Mouse (Mus musculus) brain, adult 2 months (tissue): ENCODE results near the gene Slc29a4.
A peak's percentile ranks its signal among the peaks of the same experiment; 100 is the strongest.

ENCODE experiments used
- DNase-seq: peaks from one replicate; pipeline ENCODE4 v3.0.0; 2011; ENCODE audit warnings: low read depth, low spot score

Gene Slc29a4

DNA sequence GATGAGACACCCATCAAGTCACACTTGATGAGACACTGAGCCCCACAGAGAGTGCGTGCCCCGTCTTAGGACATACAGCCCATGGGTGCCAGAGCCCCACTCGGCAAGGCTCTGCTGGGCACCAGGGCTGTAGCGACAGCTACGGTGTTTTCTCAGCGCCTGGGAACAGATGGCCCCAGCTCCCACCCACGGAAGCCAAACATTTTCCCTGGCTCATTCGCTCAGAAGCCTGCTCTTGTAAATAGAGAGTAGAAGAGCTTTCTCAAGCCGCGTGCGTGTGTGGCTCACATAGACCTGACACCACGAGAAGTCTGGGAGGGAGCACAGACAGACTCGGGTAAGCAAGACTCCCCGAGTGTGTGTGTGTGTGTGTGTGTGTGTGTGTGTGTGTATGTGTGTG, at the start of gene Slc29a4:
TSS of gene Slc29a4 (plus strand) at position 265 of the 400 bp plus-strand sequence.
- peak; percentile 94 for DNase-seq

- no peak for DNase-seq
These were observed 44.1 kb upstream of the Slc29a4 start for GRCm38 (mm10) chr5:142648162-142648561.

DNA sequence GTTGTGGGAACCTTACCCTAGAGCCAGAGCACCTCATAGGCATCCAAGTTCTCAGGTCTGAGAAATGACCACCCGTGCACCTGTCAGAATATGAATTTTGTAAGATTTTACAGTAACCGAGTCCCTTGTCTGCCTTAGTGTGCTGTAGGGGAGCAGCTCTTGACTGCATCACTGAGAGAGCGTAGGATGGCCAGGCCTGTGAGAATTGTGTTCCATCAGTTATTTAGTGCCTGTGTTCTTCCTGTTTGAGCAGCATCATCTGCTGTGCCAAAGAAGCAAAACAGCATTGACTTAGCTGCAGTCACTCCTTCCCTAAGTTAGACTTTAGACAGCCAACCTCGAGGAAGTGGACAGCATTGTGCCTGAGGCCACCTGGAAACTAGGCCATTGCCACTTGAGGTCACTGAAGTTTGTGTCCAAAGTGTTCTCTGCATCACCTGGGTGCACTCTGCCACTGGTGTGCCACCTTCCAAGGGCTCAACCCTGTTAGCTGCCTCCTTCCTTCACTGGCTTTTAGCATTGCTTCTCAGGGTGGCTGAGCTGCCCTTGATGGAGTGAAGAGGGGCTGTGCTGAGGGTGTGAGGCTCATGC, 42.8 kb upstream of the Slc29a4 start:
- DNase-seq, result peak; percentile 21

GRCm38 (mm10) chr5:142650390-142650789, 41.9 kb upstream of the Slc29a4 start:
- DNase-seq, result no peak

DNA sequence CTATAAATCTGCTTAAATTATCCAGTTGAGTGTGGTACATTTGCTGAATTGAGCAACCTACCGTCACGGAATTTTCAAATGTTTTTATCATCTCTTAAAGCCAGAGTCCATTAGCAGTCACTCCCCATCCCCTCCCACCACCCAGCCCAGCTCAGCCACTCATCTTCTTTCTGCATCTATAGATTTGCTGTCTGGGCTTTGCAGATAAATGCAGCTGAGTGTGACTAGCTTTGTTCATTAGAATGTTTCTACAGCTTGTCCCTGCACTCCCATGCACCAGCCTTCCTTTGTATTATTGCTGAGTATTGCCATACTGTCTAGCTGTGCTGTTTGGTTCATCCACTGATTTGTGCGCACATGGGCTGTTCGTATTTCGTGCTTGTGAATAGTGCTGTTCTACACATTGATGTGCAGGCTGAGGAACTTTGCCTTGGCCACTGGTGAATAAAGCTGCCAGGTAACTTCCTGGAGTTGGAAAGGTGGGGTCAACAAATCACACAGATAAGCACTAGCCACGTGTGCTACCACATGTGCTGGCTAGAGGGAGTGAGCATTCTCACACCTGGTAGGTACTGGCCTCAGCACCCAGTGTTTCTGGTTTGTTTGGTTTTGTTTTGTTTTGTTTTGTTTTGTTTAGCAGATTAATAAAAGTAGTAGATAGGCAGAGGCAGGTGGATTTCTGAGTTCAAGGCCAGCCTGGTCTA, 41.4 kb upstream of the Slc29a4 start:
- DNase-seq, result no peak

GRCm38 (mm10) chr5:142652266-142652665, 40.0 kb upstream of the Slc29a4 start:
- DNase-seq, result no peak

GRCm38 (mm10) chr5:142660656-142661434, 31.5 kb upstream of the Slc29a4 start:
- peak; percentile 43 for DNase-seq

DNA sequence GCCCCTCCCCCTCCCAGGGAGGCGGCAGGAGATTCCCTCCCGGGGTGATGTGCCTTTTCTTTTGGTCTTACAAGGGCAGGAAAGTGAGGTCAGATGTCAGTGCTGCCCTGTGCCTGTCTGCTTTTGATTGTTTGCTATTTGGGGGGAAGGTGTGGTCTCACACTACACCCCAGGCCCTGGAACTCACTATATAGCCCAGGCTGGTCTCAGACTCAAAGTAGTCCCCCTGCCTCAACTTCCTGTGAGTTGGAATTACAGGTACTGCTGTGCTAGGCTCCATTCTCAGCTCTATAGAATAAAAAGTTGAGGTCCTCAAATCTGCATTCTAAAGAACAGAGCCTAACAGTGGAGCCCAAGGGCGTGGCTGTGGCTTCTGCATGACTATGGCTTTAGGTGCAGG, 24.4 kb upstream of the Slc29a4 start:
- no peak for DNase-seq

DNA sequence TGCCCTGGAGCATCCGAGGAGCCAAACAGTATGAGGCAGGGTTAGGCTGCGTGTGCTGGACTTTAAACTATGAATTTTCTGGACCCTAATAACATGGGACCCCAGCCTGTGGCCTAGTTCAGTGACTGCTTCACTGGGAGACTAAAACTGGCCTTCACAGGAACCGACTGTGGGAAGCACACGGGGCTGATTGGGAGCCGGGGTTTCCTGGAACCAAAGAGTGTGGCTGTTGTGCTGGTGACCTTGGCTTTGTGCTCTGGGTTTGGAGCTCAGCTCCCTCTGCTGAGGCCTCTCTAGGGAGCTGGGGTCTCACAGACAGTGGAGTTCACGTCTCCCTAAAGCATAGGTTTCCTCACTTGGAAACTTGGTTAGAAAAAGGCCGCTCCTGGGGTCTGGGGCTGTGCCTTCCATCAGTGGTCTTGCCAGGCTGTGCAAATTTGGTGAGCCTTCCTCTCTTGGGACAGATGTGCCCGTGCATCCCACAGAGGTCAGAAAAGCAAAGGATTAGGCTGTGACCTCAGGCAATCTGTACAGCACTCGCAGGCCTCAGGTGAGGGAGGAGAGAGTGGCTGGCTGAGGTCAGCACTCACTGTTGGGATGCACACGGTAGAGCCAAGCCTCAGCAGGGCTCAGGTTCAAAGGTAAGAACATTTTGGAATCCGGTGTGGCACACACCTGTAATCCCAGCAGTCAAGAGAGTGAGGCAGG, 23.6 kb upstream of the Slc29a4 start:
- DNase-seq, result no peak

DNA sequence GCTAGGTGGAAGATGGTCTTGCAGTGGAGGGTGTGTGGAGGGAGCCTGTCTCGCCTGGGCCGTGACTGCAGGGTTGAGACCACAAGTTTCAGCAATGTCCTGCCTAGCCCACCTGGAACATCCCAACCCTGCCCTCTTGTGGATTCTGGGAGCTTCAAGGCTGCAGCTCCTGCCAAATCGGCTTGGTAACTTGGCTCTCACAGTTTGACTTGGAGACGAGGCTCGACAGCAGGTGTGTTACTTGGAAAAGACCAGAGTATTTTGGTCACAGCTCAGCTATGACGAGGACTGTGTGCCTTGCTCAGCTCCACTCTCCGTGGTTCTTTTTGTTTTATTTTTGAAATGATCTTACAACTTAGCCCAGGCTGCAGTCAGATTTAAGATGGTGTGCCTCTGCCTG, 22.6 kb upstream of the Slc29a4 start:
- DNase-seq, result peak; percentile 95

- peak; percentile 43 for DNase-seq
These were observed 19.2 kb upstream of the Slc29a4 start for GRCm38 (mm10) chr5:142673082-142673481.

GRCm38 (mm10) chr5:142678141-142678571, 14.2 kb upstream of the Slc29a4 start:
- DNase-seq, result peak; percentile 92

DNA sequence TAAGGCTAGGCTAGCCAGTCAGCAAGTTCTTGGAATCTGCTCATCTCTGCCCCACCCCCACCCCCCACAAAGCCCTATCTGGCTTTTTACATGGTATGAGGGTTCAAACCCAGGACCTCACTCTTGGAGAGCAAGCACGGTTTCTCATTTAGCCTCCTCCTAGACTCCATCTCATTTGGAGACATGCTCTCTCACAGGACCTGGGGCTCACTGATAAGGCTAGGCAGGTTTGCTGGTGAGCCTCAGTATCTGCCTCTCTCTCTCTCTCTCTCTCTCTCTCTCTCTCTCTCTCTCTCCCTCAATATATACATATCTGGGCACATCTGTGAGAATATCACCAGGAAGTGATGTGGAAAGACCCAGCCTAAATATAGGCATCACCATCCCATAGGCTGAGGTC, 13.2 kb upstream of the Slc29a4 start:
- DNase-seq, result no peak

DNA sequence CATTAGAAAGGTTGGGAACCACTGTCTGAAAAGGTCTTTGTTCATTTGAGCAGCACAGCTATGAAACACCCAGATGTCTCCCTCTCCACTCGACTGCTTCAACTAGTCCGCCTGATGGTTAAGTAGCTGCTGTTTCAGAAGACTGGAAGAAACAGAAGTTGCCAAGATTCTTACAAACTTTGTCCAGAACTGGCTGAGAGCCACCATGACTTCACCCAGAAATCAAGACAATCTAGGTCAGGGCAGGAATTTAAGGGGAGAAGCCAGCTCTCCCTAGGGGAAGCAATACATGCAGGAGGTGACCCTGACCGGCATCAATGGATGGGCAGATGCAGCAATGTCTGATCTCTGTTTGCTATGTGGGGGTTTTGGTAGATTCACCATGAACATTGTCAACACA, 10.4 kb upstream of the Slc29a4 start:
- no peak for DNase-seq

DNA sequence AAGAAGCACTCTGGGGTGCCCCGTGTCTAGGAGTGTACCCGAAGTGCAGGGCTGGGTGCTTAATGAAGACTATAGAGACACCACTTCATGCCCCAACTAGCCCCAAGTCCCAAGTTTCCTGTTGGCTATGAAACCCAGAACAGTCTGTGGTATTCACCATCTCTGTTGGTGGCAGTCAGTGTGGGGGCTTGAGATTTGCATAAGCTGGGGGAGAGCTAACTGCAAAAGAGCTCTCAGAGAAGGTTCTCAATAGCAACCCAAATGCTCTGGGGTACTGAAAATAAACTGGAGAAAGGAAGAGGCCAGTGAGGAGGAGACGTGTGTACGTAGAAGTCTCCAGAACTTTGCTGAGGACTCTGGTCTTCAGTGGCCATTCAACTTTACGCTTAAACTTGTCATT, 9.8 kb upstream of the Slc29a4 start:
- peak; percentile 47 for DNase-seq

GRCm38 (mm10) chr5:142688866-142689265, 3.4 kb upstream of the Slc29a4 start:
- DNase-seq, result no peak

- no peak for DNase-seq
These were observed 2.0 kb upstream of the Slc29a4 start for GRCm38 (mm10) chr5:142690343-142690742.

DNA sequence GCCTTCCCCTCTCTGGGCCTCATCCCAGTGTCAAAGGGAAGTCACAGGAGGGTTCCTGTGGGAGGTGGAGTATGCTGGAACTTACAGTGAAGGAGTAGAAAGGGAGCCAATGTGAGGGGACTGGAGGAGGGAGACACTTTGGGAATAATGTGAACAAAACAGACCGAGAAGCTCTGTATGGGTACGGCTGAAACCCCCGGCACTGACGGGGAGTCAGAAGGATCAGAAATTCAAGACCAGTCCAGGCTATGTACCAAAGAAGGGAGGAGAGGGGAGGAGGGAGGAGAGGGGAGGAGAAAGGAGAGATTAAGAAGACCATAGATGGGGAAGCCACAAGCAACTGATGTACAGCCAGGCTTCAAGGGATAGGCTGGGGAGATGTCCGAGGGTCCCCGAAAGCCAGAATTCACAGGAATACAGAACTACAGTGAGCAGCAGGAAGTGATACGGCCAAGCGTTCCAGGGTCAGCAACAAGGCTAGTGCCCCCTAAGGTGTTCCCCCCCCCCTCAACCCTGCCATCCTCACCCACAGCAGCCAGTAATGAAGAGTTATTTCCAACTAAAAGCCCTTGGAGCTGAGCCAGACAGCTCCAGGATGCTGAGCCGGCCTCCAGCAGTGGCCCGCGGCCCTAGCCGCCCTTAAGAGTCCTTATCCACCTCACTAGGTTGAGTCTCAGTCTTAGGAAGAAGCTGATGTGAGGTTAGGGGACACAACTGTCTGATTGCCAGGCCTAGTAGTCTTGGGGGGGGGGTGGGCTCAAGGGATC, 842 bp downstream of the Slc29a4 start:
- peak; percentile 34 for DNase-seq

DNA sequence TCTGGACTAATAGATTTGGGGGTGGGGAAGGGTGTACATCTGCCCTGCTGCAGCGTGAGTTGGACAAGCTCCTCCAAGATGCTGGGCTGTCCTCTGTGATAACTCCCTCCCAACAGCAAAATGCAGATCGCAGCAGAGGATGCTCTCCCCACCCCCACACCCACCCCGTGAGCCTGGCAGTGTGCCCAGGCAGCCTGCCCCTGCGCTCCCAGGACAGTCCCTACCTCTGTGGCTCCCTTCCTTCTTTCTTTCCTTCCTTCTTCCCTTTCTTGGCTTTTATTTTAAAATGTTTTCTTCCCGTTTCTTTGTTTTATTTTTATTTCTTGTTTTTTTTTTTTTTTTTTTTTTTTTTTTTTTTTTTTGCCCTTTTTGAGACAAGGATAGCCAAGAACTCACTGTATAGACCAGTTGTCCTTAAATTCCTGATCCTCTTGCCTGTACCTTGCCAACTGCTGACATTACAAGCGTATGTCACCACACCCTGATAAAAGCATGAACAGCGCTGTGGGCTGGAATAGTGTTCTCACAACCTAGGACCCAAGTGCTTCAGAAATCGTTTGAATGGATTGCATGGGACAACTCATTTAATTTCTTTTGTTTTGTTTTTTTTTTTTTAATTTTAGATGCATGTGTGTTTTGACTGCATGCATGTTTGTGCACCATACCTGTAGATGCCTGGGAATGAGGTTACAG, 1.6 kb downstream of the Slc29a4 start:
- peak; percentile 74 for DNase-seq

GRCm38 (mm10) chr5:142694627-142695340, 2.5 kb downstream of the Slc29a4 start:
- DNase-seq, result peak; percentile 60
